Mouse (Mus musculus) MEL (cell line): ENCODE measurements around the gene Gm14137.
A peak's percentile ranks its signal among the peaks of the same experiment; 100 is the strongest.

Experiments used
- BHLHE40 ChIP-seq: IDR thresholded peaks from 2 replicates; pipeline ENCODE4 v1.6.1; 2012; ENCODE audit warnings: low read depth, mild to moderate bottlenecking, inconsistent platforms, low read length, improper control_type of control experiment, borderline replicate concordance
- CTCF ChIP-seq, 3 experiments: IDR thresholded peaks in 2 of 3; conservative IDR thresholded peaks in 1 of 3; 2 replicates each; pipeline ENCODE4 v1.5.1; 2011 to 2012; ENCODE audit warnings: low read length in 3 of 3, low read depth in 2 of 3, mild to moderate bottlenecking in 2 of 3, improper control_type of control experiment in 1 of 3, inconsistent platforms in 1 of 3, mixed read lengths in 1 of 3, moderate library complexity in 1 of 3; ENCODE audit not compliant: control insufficient read depth in 1 of 3, insufficient read depth in 1 of 3, poor library complexity in 1 of 3, severe bottlenecking in 1 of 3
- MAX ChIP-seq: IDR thresholded peaks from 2 replicates; pipeline ENCODE4 v1.6.1; 2011; ENCODE audit warnings: low read length, improper control_type of control experiment
- NELFE ChIP-seq: IDR thresholded peaks from 2 replicates; pipeline ENCODE4 v1.6.1; 2011; ENCODE audit warnings: low read depth, low read length, improper control_type of control experiment
- POLR2A ChIP-seq, 2 experiments: IDR thresholded peaks; 2 replicates each; pipeline ENCODE4 v1.6.1; 2011 to 2012; ENCODE audit warnings: low read length in 2 of 2, mild to moderate bottlenecking in 2 of 2, control low read depth in 1 of 2, improper control_type of control experiment in 1 of 2, low read depth in 1 of 2, moderate library complexity in 1 of 2; ENCODE audit not compliant: control insufficient read depth in 1 of 2, insufficient read depth in 1 of 2, poor library complexity in 1 of 2
- SIN3A ChIP-seq: IDR thresholded peaks from 2 replicates; pipeline ENCODE4 v1.6.1; 2012; ENCODE audit warnings: low read length, improper control_type of control experiment, inconsistent platforms
- ZC3H11A ChIP-seq: IDR thresholded peaks from 2 replicates; pipeline ENCODE4 v1.6.1; 2012; ENCODE audit warnings: low read depth, mild to moderate bottlenecking, inconsistent platforms, low read length, improper control_type of control experiment
- ZMIZ1 ChIP-seq: IDR thresholded peaks from 2 replicates; pipeline ENCODE4 v1.6.1; 2012; ENCODE audit warnings: low read depth, mild to moderate bottlenecking, inconsistent platforms, low read length, improper control_type of control experiment, moderate library complexity

DNA sequence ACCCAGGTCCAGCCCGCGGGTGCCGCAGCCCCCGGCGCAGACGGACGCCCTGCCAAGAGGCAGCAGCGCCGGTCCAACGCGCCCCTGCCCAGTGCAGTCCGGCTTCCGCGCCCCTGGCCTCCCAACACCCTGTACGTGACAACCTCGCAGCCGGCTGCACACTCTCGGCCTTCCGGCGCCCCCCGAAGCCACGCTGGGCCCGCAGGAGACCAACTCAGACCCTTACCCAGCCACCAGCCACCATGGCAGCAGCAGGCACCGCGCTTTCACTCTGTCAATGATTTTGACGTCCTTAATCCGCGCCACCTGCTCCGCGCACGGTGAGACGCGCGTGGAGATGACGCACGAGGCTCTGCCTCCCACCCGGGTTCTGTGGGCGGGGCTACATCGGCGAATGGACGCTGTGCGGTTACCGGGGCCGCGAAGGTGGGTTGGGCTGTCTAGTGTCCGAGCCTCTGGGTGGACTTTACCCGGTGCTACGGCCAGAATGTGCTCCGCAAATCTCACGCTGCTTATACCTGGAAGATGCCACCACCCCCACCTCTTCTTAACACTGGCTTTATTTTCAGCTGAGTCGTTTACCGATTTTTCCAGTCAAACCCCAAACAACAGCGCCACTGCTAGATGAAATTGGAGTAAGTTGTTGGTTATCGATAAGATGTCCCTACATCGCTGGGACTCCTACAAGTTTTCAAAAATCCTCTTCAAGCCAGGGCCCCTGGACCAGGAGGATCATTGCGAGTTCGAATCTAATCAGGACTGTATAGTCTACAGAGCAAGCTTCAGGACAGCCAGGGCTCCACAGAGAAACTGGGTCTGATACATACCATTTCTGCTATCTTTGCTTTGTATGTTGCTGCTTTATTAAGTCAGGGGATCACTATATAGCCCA lies 17.4 kb upstream of the Gm14137 start, which contains the start of gene Rmdn3:
- TF ChIP-seq ZC3H11A, result no peak
- TF ChIP-seq POLR2A (IDR thresholded peaks at IDR 0.05; ENCODE audit: control insufficient read depth in 1 of 2, insufficient read depth in 1 of 2, low read depth in 1 of 2, low read length in 2 of 2, poor library complexity in 1 of 2), result peak; percentile 73 to 85
- no peak for TF ChIP-seq BHLHE40
- peak; percentile 76 for TF ChIP-seq MAX
- peak; percentile 97 for TF ChIP-seq SIN3A
- peak; percentile 84 for TF ChIP-seq NELFE
- no peak for TF ChIP-seq CTCF (IDR thresholded peaks at IDR 0.05 in 2 of 3, conservative IDR thresholded peaks at IDR 0.05 in 1 of 3; ENCODE audit: control insufficient read depth in 1 of 3, insufficient read depth in 1 of 3, low read depth in 2 of 3, low read length in 3 of 3, poor library complexity in 1 of 3, severe bottlenecking in 1 of 3)
- TF ChIP-seq ZMIZ1, result 0 out of 2 replicates have a peak, but pooled peaks have one; percentile 42
